In the genomic region with DNA sequence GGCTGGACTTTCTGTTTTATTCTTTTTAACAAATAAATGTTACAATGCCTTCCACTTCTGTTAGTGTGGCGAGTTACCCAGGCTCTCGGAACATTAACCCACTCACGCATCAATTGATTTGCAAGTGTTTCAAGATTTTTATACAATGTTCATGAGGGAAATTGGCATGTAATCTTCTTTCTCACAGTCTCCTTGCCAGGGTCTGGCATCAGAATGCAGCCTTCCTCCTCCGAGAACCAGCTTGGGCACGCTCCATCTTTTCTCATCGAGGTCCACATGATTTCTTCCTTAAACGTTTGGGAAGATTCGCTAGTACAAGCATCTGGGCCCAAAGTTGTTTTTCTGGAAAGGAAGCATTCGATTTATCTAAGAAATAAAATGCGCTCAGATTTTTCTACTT, we compare ENCODE assay signal across 12 mouse cellular contexts.
DNase-seq lines count a peak whose midpoint lies in the region; ATAC-seq and TF ChIP-seq lines count a peak whose summit lies in the region.
"Had no signal": no experiment of that assay in that cellular context is flagged by ENCODE, and none has a peak within 500 bp of the region (broad histone marks: within the 10 kb centered on the region; RNA-seq: fewer than 3 reads in every experiment).

No protein-coding gene starts in this region.

- peak overlapping the region; percentile 3; the same call in 1 of the 2 replicates for H3K27ac ChIP-seq in cortical plate, adult 2 months (ENCODE audit: insufficient read depth, low read length)
- H3K27ac ChIP-seq in midbrain, embryonic 13.5 days = no peak overlapping the region

- no peak overlapping the region for H3K4me3 ChIP-seq in cortical plate, adult 2 months (ENCODE audit: insufficient read depth, low read length)
- H3K4me3 ChIP-seq in midbrain, embryonic 13.5 days (replicated peaks) = no peak overlapping the region

- no peak overlapping the region for H3K9ac ChIP-seq in midbrain, embryonic 13.5 days (replicated peaks)

- no peaks in the 10 kb centered on the region for H3K4me1 ChIP-seq in cortical plate, adult 2 months (ENCODE audit: control insufficient read depth, insufficient read depth, low read length)
- peaks cover 10% of the 10 kb centered on the region for H3K4me1 ChIP-seq in midbrain, embryonic 13.5 days (replicated peaks)

- no peaks in the 10 kb centered on the region for H3K36me3 ChIP-seq in midbrain, embryonic 13.5 days

- H3K4me2 ChIP-seq in midbrain, embryonic 13.5 days (replicated peaks) = 0 out of 2 replicates have a peak overlapping the region, but pooled peaks have one; percentile 4
- H3K4me2 ChIP-seq: liver, embryonic 11.5 days had no signal

- TF ChIP-seq CTCF in cortical plate, adult 2 months (IDR thresholded peaks at IDR 0.05; ENCODE audit: extremely low read depth, insufficient read depth, low read length) = no peak

- no peak for TF ChIP-seq POLR2A in cortical plate, adult 2 months (IDR thresholded peaks at IDR 0.05; ENCODE audit: extremely low read depth, insufficient read depth, low read length)

- 58% methylated on average over 10 of the region's 10 CpGs for WGBS in midbrain, embryonic 13.5 days

- no peak for ATAC-seq in midbrain, embryonic 13.5 days

- H3K27me3 ChIP-seq in midbrain, embryonic 13.5 days = no peaks in the 10 kb centered on the region

- no peaks in the 10 kb centered on the region for H3K9me3 ChIP-seq in midbrain, embryonic 13.5 days

- DNase-seq in heart, adult 11 months = peak; percentile 74
- DNase-seq in heart, postnatal 4 days = no peak
- peak; percentile 35 for DNase-seq in layer of hippocampus, adult 11-12 months (ENCODE audit: low spot score)
- no peak for DNase-seq in retina, embryonic 14.5 days (ENCODE audit: low spot score)
- no peak for DNase-seq in thymus, adult 18-20 months
- DNase-seq in gastrocnemius, postnatal 25 days = no peak
- DNase-seq: gastrocnemius, postnatal 14 days; kidney, postnatal 4 days; lung, postnatal 4 days had no signal

Comparison
In these comparisons a context has a peak if more than half of its experiments do, and no peak if none do; other contexts are left out.
1. DNase-seq: peak in heart, adult 11 months (single experiment) and layer of hippocampus, adult 11-12 months (single experiment); none in heart, postnatal 4 days (single experiment), retina, embryonic 14.5 days (single experiment), thymus, adult 18-20 months (0 of 2) and gastrocnemius, postnatal 25 days (single experiment).